Mouse (Mus musculus) bone marrow macrophage, adult 2 months (primary cell): Measurements from ENCODE around the gene Hmmr.

Source experiments
- CTCF ChIP-seq: IDR thresholded peaks from 2 replicates; pipeline ENCODE4 v1.5.1; 2012; ENCODE audit warnings: low read depth, mild to moderate bottlenecking, low read length, moderate library complexity
- POLR2A ChIP-seq: IDR thresholded peaks from 2 replicates; pipeline ENCODE4 v1.6.1; 2012; ENCODE audit warnings: mild to moderate bottlenecking, low read depth, low read length, borderline replicate concordance

GRCm38 (mm10) chr11:40781857-40782256, 48.6 kb upstream of the Hmmr start:
- TF ChIP-seq POLR2A (no peak), CTCF (no peak)
